ENCODE assay signal across 17 mouse cellular contexts in the genomic region with DNA sequence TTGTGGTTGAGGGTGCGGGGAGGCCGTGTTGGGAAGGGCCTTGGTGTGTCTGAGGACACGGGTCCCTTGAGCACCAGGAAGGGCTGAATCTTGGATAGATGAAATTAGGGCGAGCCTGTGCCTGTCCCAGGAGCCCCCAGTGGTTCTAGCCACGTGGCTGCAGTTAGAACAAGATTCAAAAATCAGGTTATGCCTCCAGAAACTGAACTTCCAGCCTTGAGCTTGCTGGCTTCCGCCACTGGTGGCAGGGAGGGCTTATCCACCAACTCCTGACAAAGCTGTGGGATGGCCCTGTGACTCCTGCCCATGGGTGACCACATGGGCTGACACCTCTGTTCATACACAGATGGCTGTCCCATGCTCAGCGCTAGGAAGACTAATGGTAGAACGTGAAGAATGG.
"Had no signal": no experiment of that assay in that cellular context is flagged by ENCODE, and none has a peak within 500 bp of the region (broad histone marks: within the 10 kb centered on the region; RNA-seq: fewer than 3 reads in every experiment).

No protein-coding gene starts in this region.

- H3K27me3 ChIP-seq: limb, embryonic 12.5 days; limb, embryonic 15.5 days; neural tube, embryonic 12.5 days; neural tube, embryonic 15.5 days had no signal

- DNase-seq: kidney, adult 18-20 months; kidney, adult 9 months; kidney, postnatal 14 days; kidney, postnatal 4 days; left cerebral cortex, postnatal 4 days; liver, postnatal 0 days; lung, embryonic 14.5 days; midbrain, embryonic 14.5 days; right cerebral cortex, adult 18-20 months; right cerebral cortex, postnatal 14 days; right cerebral cortex, postnatal 4 days had no signal

- H3K36me3 ChIP-seq: limb, embryonic 12.5 days; limb, embryonic 15.5 days had no signal

- H3K4me1 ChIP-seq: limb, embryonic 12.5 days; limb, embryonic 15.5 days; neural tube, embryonic 12.5 days; neural tube, embryonic 15.5 days had no signal

- H3K4me3 ChIP-seq: limb, embryonic 12.5 days; limb, embryonic 15.5 days; neural tube, embryonic 12.5 days; neural tube, embryonic 15.5 days had no signal

- H3K27ac ChIP-seq: limb, embryonic 12.5 days; limb, embryonic 15.5 days; liver, embryonic 14.5 days; macrophage; neural tube, embryonic 12.5 days; neural tube, embryonic 15.5 days had no signal
